ENCODE assay signal across 13 mouse cellular contexts in the genomic region with DNA sequence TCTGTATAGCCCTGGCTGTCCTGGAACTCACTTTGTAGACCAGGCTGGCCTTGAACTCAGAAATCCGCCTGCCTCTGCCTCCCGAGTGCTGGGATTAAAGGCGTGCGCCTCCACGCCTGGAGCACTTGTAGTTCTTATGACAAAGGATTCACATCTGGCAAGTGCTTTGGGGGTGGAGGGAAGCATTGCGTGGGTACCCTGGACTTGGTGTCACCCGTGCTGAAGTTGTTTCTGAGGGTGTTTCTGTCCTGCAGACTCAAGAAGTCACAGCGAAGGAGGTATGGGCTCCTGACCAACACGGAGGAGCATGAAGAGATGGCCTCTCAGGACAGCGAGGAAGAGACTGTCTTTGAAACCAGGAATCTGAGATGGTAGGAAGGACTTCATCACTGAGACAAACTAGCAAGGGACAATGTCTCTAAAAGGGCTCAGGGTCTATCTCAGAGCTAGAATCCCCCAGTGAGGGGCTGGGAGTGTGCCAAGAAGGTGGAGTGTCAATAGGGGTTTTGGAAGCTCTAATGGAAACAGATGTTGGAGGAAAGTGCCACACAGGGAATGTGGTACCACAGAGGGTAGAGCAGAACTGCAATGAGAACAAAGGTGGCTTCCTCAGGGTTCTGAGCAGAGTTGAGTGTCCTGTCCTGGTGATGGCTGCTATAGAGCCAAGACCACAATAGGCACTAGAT. TPM values are rescaled to one million over a fixed set of nuclear protein-coding genes. Genes with fewer than 3 reads are reported as not detected.
DNase-seq lines count a peak whose midpoint lies in the region; ATAC-seq lines count a peak whose summit lies in the region.
"Had no signal": no experiment of that assay in that cellular context is flagged by ENCODE, and none has a peak within 500 bp of the region (broad histone marks: within the 10 kb centered on the region; RNA-seq: fewer than 3 reads in every experiment).

No protein-coding gene starts in this region.

- WGBS in liver, embryonic 11.5 days = 82% methylated on average over 10 of the region's 10 CpGs

- peaks cover 22% of the 10 kb centered on the region for H3K36me3 ChIP-seq in liver, embryonic 11.5 days (ENCODE audit: control insufficient read depth, insufficient read depth, low read length)

- H3K4me2 ChIP-seq in liver, embryonic 11.5 days = peak overlapping the region; percentile 85

- no peak for ATAC-seq in liver, embryonic 11.5 days (replicated peaks; ENCODE audit: low FRiP score)
- ATAC-seq: activated CD4-positive, CD25-positive, alpha-beta regulatory T cell, adult 4 months had no signal

- peaks cover 8% of the 10 kb centered on the region for H3K27me3 ChIP-seq in liver, embryonic 11.5 days (replicated peaks; ENCODE audit: control insufficient read depth, insufficient read depth, low read length)
- H3K27me3 ChIP-seq: heart, embryonic 15.5 days; hindbrain, embryonic 15.5 days; lung, embryonic 15.5 days; neural tube, embryonic 15.5 days had no signal

- no peak overlapping the region; the same call in none of the 2 replicates for H3K27ac ChIP-seq in liver, embryonic 11.5 days (ENCODE audit: low read depth, low read length)

- peak; percentile 33 to 59 for DNase-seq in adrenal gland, adult (ENCODE audit: inconsistent age in 2 of 2, low spot score in 1 of 2)
- no peak for DNase-seq in adrenal gland, postnatal 4 days (ENCODE audit: low spot score in 2 of 2)
- DNase-seq in gastrocnemius, adult 18-20 months (ENCODE audit: low spot score) = peak; percentile 9
- DNase-seq in gastrocnemius, adult 8-10 months (ENCODE audit: low spot score in 2 of 2) = no peak
- DNase-seq in liver, embryonic 11.5 days (ENCODE audit: low spot score) = no peak
- no peak for DNase-seq in liver
- DNase-seq in cerebellum, postnatal 25 days = peak; percentile 25 to 59
- DNase-seq in frontal cortex, postnatal 10 days (ENCODE audit: low spot score in 2 of 2) = no peak

- H3K4me3 ChIP-seq in liver, embryonic 11.5 days (ENCODE audit: low read depth, low read length) = no peak overlapping the region; the same call in 1 of the 2 replicates

- H3K9me3 ChIP-seq in liver, embryonic 11.5 days (ENCODE audit: control insufficient read depth, low read length) = no peaks in the 10 kb centered on the region
- H3K9me3 ChIP-seq: heart, embryonic 15.5 days; hindbrain, embryonic 15.5 days; lung, embryonic 15.5 days; neural tube, embryonic 15.5 days had no signal

- no peak overlapping the region for H3K9ac ChIP-seq in liver, embryonic 11.5 days (ENCODE audit: low read depth, low read length)

- H3K4me1 ChIP-seq in liver, embryonic 11.5 days (replicated peaks; ENCODE audit: control insufficient read depth, insufficient read depth, low read length) = peaks cover 14% of the 10 kb centered on the region

RNA-seq across cellular contexts. Expression of a gene that starts 1.4 kb away (rescaled TPM):
- 1 to 10 TPM; 7.5 to 8.8 TPM for total RNA-seq in adrenal gland, postnatal 4 days (2021)
- total RNA-seq in gastrocnemius, adult 18-20 months (2021) = 1 to 10 TPM; 5.4 to 6.5 TPM
- 1 to 10 TPM; 4.3 to 7.8 (median 6.9) TPM for total RNA-seq in gastrocnemius, adult 8-10 months (2022)
- polyA plus RNA-seq in liver, embryonic 11.5 days (2014; fragmentation: Nextera tagmentation; extraction: Ambion mirVana) = 21.8 and 27.4 TPM in 2 replicates

RNA-seq across cellular contexts. Expression of a gene that starts 5.2 kb away (rescaled TPM):
- 1 to 10 TPM; 6.5 to 7.5 TPM for total RNA-seq in adrenal gland, postnatal 4 days (2021)
- under 1 TPM; 0.24 to 0.48 TPM for total RNA-seq in gastrocnemius, adult 18-20 months (2021)
- total RNA-seq in gastrocnemius, adult 8-10 months (2022) = under 1 TPM; 0.19 to 0.48 (median 0.36) TPM
- polyA plus RNA-seq in liver, embryonic 11.5 days (2014; fragmentation: Nextera tagmentation; extraction: Ambion mirVana) = 9.4 and 10.7 TPM in 2 replicates
- polyA plus RNA-seq: activated CD4-positive, CD25-positive, alpha-beta regulatory T cell, adult 4 months had no signal

RNA-seq across cellular contexts. Expression of a gene that starts 8.3 kb away (rescaled TPM):
- total RNA-seq in adrenal gland, postnatal 4 days (2021) = 100 to 1,000 TPM; 296 to 322 TPM
- 10 to 100 TPM; 28.9 to 37.5 TPM for total RNA-seq in gastrocnemius, adult 18-20 months (2021)
- 10 to 100 TPM; 23.4 to 49.1 (median 31.4) TPM for total RNA-seq in gastrocnemius, adult 8-10 months (2022)
- polyA plus RNA-seq in liver, embryonic 11.5 days (2014; fragmentation: Nextera tagmentation; extraction: Ambion mirVana) = 22.5 and 25.1 TPM in 2 replicates

RNA-seq across cellular contexts. Expression of a gene that starts 26.0 kb away (rescaled TPM):
- 100 to 1,000 TPM; 113 to 124 TPM for total RNA-seq in adrenal gland, postnatal 4 days (2021)
- total RNA-seq in gastrocnemius, adult 18-20 months (2021) = 10 to 100 TPM; 40.6 to 47.9 TPM
- 10 to 100 TPM; 20.8 to 36.0 (median 29.5) TPM for total RNA-seq in gastrocnemius, adult 8-10 months (2022)
- 19.2 and 20.1 TPM in 2 replicates for polyA plus RNA-seq in liver, embryonic 11.5 days (2014; fragmentation: Nextera tagmentation; extraction: Ambion mirVana)

RNA-seq across cellular contexts. Expression of a gene that starts 33.5 kb away (rescaled TPM):
- total RNA-seq in adrenal gland, postnatal 4 days (2021) = 10 to 100 TPM; 49.1 to 72.7 TPM
- total RNA-seq in gastrocnemius, adult 18-20 months (2021) = 1 to 10 TPM; 1.6 to 1.9 TPM
- total RNA-seq in gastrocnemius, adult 8-10 months (2022) = 1 to 10 TPM; 1.9 to 4.0 (median 2.9) TPM
- polyA plus RNA-seq in liver, embryonic 11.5 days (2014; fragmentation: Nextera tagmentation; extraction: Ambion mirVana) = 2.8 and 3.1 TPM in 2 replicates

Comparison
In these comparisons a context has a peak if more than half of its experiments do, and no peak if none do; other contexts are left out.
1. DNase-seq: peak in adrenal gland, adult (2 of 2), gastrocnemius, adult 18-20 months (single experiment) and cerebellum, postnatal 25 days (2 of 2); none in adrenal gland, postnatal 4 days (0 of 2), gastrocnemius, adult 8-10 months (0 of 2), liver, embryonic 11.5 days (single experiment), liver (single experiment) and frontal cortex, postnatal 10 days (0 of 2).
2. RNA of a gene that starts 5.2 kb away (total RNA-seq): 6.5 to 7.5 TPM in adrenal gland, postnatal 4 days; 0.24 to 0.48 TPM in gastrocnemius, adult 18-20 months and 0.19 to 0.48 TPM in gastrocnemius, adult 8-10 months; every median in the first group is over 4 times any median in the second.
3. RNA of a gene that starts 8.3 kb away (total RNA-seq): 296 to 322 TPM in adrenal gland, postnatal 4 days; 28.9 to 37.5 TPM in gastrocnemius, adult 18-20 months and 23.4 to 49.1 TPM in gastrocnemius, adult 8-10 months; every median in the first group is over 4 times any median in the second.